Mouse (Mus musculus) E14TG2a.4 (cell line): ENCODE measurements around the gene Dtx2.
A peak's percentile ranks its signal among the peaks of the same experiment; 100 is the strongest.

Experiments
- H3K27me3 ChIP-seq: 2 replicates; pipeline ENCODE4 v1.6.1; 2014; ENCODE audit warnings: low read length, control low read depth; ENCODE audit not compliant: insufficient read depth
- H3K36me3 ChIP-seq: 2 replicates; pipeline ENCODE4 v1.6.1; 2014; ENCODE audit warnings: low read length, control low read depth; ENCODE audit not compliant: insufficient read depth
- H3K4me1 ChIP-seq: replicated peaks from 2 replicates; pipeline ENCODE4 v1.6.1; 2014; ENCODE audit warnings: low read depth, low read length, control low read depth
- H3K4me3 ChIP-seq: replicated peaks from 2 replicates; pipeline ENCODE4 v1.5.1; 2014; ENCODE audit warnings: mild to moderate bottlenecking, low read length
- H3K9me3 ChIP-seq: 2 replicates; pipeline ENCODE4 v1.6.1; 2014; ENCODE audit warnings: low read length, control low read depth
- CTCF ChIP-seq: conservative IDR thresholded peaks from 2 replicates; pipeline ENCODE4 v1.5.1; 2014; ENCODE audit warnings: low read length
- NANOG ChIP-seq: IDR thresholded peaks from 2 replicates; pipeline ENCODE4 v1.6.1; 2014; ENCODE audit warnings: borderline replicate concordance, low read length, mixed read lengths
- POU5F1 ChIP-seq: IDR thresholded peaks from 2 replicates; pipeline ENCODE4 v1.6.1; 2014; ENCODE audit warnings: low read length, borderline replicate concordance

The Dtx2 gene

DNA sequence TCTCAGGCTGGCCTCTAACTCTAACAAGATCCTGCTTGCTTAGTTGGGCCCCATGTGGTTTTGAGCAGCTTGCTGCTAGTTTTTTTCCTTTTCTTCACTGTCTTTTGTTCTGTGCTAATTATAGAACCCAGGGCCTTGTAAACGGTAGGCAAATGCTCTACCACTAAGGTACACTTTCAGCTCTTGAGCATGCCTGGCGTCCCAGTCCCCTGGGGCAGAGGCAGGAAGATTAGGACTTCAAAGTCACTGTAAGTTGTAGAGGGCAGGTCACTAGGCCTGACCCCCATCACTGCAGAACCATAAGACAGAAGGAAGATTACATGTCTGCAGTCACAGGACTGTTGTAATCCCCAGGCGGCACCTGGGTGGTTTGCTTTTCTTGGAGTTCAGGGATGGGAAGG lies 8.2 kb downstream of the Dtx2 start:
- Histone ChIP-seq H3K36me3 (peaks cover 65% of the 10 kb centered on the region), H3K9me3 (peaks cover 5% of the 10 kb centered on the region; the same call in 1 of the 2 replicates), H3K27me3 (no peaks in the 10 kb centered on the region), H3K4me3 (no peak overlapping the region), H3K4me1 (peaks cover 68% of the 10 kb centered on the region)
- TF ChIP-seq POU5F1, result no peak
- no peak for TF ChIP-seq NANOG
- no peak for TF ChIP-seq CTCF

DNA sequence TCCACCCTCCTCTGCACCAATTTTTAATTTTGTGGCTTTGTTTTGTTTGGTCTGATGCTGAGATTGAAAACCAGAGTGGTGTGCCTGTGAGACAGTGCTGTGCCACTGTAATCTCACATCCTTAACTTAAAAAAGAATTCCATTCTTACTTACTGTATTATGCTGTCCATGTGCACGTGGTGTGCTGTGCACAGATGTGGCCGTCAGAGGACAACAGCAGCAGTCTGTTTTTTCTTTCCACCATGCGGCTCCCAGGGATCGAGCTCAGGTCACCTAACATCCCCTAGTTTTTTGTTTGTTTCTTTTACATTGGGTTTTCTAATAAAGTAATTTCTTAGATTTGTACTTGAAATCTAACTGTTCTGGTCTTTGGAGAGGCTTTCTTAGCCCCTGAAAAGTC lies 9.9 kb downstream of the Dtx2 start:
- Histone ChIP-seq H3K4me3 (no peak overlapping the region), H3K36me3 (peaks cover 57% of the 10 kb centered on the region), H3K4me1 (peaks cover 62% of the 10 kb centered on the region), H3K27me3 (no peaks in the 10 kb centered on the region), H3K9me3 (peaks cover 5% of the 10 kb centered on the region; the same call in 1 of the 2 replicates)
- TF ChIP-seq CTCF, result no peak
- TF ChIP-seq NANOG, result no peak
- TF ChIP-seq POU5F1, result no peak

DNA sequence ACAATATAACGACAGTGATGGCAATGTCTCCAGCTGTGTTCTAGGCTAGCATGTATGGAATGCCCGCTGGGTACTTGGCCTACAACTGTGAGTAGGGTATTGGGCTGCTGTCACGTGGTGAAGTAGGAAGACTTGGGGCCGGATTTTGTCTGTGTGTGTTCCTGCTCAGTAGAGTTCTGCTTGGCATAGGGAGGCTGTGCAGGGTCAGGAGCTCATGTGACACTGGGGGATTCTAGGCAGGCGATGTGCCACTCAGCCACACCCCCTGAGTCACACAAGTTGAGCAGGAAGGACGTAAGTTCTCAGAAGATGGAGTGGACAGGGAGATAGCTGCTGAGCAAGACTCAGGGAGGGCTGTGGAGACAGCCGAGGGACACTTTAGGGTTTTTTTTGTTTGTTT lies 13.1 kb downstream of the Dtx2 start:
- TF ChIP-seq POU5F1, result no peak
- no peak for TF ChIP-seq NANOG
- no peak for TF ChIP-seq CTCF
- no peaks in the 10 kb centered on the region for H3K9me3 ChIP-seq
- no peak overlapping the region for H3K4me3 ChIP-seq
- peaks cover 57% of the 10 kb centered on the region for H3K4me1 ChIP-seq
- H3K36me3 ChIP-seq, result peaks cover 63% of the 10 kb centered on the region
- H3K27me3 ChIP-seq, result no peaks in the 10 kb centered on the region

DNA sequence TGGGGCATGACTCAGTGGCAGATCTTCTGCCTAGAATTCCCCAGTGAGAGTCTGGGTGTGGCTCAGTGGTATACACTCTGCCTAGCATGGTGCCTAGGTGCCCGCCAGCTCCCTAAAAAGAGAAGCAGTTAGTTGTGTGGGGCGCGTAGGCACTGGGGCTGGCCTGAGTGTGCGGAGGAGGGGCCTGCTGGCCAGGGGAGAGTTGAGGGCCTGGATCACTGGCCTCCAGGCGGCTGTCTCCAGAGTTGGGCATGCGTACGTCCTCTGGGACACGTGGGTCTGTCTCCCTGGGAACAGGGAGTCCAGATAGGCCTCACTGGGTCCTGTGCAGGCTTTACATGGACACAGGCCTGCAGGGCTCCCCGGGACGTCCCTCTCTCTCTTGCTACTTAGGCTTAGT lies 20.3 kb downstream of the Dtx2 start:
- Histone ChIP-seq H3K27me3 (no peaks in the 10 kb centered on the region), H3K9me3 (no peaks in the 10 kb centered on the region), H3K4me1 (peaks cover 83% of the 10 kb centered on the region), H3K36me3 (peaks cover 47% of the 10 kb centered on the region), H3K4me3 (0 out of 2 replicates have a peak overlapping the region, but pooled peaks have one; percentile 39)
- no peak for TF ChIP-seq NANOG

DNA sequence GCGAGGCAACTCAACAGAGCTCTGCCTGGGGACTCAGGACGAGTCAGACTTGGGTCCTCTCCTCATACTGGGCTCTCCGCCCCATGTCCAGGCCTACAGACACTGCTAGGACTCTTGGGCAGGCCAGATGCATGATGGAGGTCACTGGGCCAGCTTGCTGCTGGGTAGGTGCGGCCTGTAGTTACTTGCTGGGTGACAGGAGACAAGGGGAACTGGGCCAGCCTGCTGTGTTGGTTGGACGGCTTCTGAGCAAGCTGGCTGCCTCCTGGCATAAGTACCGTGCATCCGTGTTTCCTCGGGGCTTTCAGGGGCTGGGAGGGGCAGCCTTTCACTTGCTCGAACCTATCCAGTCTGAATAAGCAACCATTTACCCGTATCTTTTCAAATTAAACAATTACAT lies 21.0 kb downstream of the Dtx2 start:
- TF ChIP-seq CTCF, result no peak
- no peak for TF ChIP-seq NANOG
- TF ChIP-seq POU5F1, result no peak
- H3K4me3 ChIP-seq, result peak overlapping the region; percentile 39; the same call in 1 of the 2 replicates
- H3K4me1 ChIP-seq, result peaks cover 86% of the 10 kb centered on the region
- H3K9me3 ChIP-seq, result no peaks in the 10 kb centered on the region
- H3K27me3 ChIP-seq, result no peaks in the 10 kb centered on the region
- peaks cover 47% of the 10 kb centered on the region for H3K36me3 ChIP-seq

DNA sequence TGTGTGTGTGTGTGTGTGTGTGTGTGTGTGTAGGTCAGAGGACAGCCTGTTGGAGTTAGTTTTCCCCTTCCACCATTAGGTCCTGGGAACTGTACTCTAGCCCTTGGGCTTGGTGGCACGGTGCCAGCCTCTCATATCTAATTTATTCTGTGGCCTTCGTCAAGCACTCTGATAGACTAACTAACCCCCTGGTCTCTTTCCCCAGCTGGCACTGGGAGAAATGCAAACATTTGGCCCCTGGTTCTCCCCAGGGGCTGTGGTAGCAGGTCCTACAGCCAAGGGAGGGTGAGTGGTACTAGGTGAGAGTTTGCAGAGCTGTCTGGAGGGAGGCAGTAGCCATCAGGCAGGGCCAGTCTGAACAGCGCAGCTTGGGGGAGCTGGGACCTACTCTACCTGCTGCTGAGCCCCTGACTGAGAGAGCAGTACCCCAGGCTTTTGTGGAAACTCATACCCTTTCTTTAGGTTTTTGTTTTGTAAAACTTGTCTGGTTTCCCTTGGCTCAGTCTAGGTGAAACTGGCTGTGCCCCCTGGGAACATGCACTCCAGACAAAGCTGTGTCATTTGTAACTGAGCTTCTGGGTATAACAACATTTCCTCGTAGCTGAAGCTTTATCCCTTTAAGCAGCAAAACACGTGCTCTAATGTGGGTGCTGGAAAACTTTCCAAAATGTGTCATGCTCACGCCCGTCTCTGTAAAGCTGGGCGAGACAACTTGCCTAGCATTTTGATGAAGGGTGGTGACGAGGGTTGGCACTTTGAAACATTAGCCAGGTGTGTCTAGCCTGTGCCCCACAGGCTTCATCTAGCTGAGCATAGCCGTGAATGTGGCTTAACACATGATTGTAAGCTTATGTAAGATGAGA lies 21.6 kb downstream of the Dtx2 start:
- TF ChIP-seq NANOG, result peak; percentile 24; the same call in 1 of the 2 replicates
- TF ChIP-seq POU5F1, result 0 out of 2 replicates have a peak, but pooled peaks have one; percentile 48
- no peak for TF ChIP-seq CTCF
- Histone ChIP-seq H3K27me3 (no peaks in the 10 kb centered on the region), H3K4me1 (peaks cover 92% of the 10 kb centered on the region), H3K9me3 (no peaks in the 10 kb centered on the region), H3K36me3 (peaks cover 42% of the 10 kb centered on the region), H3K4me3 (no peak overlapping the region; the same call in 1 of the 2 replicates)

DNA sequence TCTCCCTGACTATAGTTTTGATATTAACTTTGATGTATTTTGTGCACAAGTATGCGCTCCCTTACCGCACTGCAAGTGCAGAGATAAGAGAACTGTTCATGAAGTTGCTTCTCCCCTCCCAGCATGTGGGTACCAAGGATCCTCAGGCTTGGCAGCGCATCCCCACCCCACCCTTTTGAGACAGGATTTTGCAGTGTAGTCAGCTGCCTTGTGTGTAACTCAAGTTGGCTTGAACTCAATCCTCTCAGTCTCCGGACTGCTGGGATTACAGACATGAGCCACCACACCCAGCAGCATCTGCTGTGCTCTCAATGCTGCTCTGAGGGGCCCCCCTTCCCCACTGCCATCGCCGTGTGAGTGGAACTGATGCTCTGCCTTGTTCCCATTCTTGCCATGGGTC lies 22.7 kb downstream of the Dtx2 start:
- H3K4me1 ChIP-seq, result peaks cover 98% of the 10 kb centered on the region
- TF ChIP-seq CTCF (no peak), NANOG (no peak), POU5F1 (no peak)
- peaks cover 38% of the 10 kb centered on the region for H3K36me3 ChIP-seq
- H3K9me3 ChIP-seq, result no peaks in the 10 kb centered on the region
- H3K27me3 ChIP-seq, result no peaks in the 10 kb centered on the region
- no peak overlapping the region for H3K4me3 ChIP-seq

DNA sequence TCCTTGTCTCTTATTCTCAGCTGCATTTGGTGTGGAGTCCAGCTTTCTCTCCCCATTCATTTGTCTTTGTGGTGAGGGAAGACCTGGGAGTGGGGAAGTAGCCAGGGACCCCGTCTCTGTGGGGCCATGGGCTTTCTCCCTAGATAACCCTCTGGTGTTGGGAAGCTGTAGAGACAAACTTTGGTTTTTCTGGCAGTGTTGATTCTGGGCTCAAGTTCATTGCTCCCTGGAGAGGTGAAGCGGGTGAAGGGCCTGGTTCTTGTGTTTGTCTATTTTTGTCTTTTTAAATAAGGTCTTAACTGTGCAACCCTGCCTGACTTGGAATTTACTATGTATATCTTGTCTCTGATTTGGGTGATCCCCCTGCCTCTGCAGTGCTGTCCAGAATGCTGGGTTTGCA lies 24.1 kb downstream of the Dtx2 start:
- TF ChIP-seq CTCF, result no peak
- no peak for TF ChIP-seq NANOG
- TF ChIP-seq POU5F1, result no peak
- Histone ChIP-seq H3K27me3 (no peaks in the 10 kb centered on the region), H3K4me3 (no peak overlapping the region), H3K9me3 (no peaks in the 10 kb centered on the region), H3K36me3 (peaks cover 23% of the 10 kb centered on the region), H3K4me1 (peaks cover 91% of the 10 kb centered on the region)
